Mouse (Mus musculus): ENCODE results near the gene Rnf225.
"Not testable (repeated sequence)": the region's sequence is repeated elsewhere in the genome, so short reads cannot be mapped to it uniquely, and the experiment has no call there.

Gene Rnf225

GRCm38 (mm10) chr7:12927191-12927680 lies at the start of gene Rnf225:
TSS of gene Rnf225 (plus strand) at chr7:12927416.
- peak; percentile 42 for DNase-seq (ENCODE audit: low read depth)

DNA sequence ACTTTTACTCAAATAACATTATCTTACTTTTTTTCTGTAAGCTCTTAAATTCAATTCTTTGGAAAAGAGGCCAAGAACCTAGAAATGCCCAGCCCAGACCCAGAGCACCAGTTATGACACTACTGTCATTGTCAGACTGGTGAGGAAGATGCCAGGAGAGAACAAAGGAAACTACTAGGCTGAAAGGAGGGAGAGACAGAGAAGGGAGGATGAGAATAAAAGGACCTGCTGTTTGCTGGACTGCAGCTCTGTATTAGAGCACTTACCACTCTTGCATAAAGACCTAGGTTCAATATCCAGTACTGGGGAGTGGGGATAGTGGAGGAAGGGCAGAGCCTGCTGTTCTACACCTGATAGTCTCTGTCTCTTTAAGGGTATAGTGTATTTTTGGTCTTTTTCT lies 47.2 kb upstream of the Rnf225 start:
- no peak for DNase-seq (ENCODE audit: low read depth)

- not testable (repeated sequence) for DNase-seq (ENCODE audit: low read depth)
Measured at GRCm38 (mm10) chr7:12880497-12880896, 46.7 kb upstream of the Rnf225 start.

DNA sequence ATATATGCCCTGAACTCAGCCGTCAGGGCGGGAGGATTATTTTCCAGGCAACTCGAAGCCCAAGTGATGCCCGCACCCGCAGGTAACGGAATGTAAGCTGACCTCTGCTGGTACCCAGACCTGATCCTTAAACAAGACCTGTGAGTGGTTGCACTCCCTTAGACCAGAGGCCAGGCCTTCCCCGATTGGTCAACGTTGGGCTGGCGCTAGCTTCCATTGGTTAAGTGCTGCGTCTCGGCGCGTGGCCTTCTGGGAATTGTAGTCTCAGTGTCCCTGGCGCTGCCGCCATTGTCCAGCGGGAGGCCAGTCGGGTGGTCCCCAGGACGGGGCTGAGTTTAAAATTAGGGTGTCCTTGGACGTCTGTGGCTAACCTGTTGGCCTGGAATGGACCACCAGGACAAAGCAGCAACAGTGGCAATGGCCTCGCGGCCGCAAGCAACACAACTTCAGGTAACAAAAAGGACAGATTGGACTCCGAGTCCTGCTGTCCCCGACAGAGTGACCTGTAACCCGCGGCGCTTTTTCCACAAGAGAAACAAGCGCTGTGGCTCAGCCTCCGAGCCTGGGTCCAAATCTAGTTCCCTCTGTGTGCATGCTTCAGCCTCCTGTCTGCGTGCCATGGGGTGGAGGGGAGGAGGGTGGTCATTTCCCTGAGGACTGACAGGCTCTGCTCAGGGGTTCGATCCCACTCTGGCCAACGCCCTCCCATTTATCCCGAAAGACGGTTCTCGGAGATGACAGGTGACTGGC lies 46.1 kb upstream of the Rnf225 start, which contains the start of gene Zfp128:
Gene Zfp128, plus strand, starts transcription at position 267 of the 750 bp plus-strand sequence.
- DNase-seq (ENCODE audit: low read depth) = peak; percentile 96

DNA sequence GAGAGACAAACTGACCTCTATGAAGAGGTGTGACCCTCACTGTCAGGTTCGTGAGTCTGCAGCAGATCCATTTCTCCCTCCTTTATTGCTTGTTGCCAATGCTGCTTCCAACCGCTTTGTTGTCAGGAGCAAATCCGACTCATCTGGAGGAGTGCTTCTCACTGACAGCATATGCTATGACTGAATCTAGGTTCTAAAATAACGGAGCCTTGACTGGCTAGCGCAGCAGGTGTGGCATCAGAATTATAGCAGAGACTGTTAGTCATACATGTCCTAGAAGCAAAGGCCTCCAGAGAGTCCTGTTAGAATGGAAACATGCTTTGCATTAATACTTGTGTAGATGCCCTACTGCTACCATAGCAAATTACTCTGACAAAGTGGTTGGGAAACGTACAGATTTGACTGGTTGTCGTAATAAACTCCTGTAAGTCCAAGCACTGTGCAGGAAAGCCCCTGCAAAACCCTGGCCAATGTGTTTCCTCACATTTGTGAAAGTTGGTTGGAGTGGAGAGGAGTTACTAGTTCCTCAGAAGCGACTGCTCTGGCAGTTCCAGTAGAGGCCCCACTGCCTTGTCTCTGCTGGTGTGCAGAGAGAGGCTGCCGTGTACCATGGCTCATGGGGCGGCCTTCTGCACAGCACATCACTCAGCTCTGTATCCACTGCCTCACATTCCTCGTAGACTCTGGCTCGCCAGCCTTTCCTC lies 40.5 kb upstream of the Rnf225 start:
- DNase-seq (ENCODE audit: low read depth) = no peak

DNA sequence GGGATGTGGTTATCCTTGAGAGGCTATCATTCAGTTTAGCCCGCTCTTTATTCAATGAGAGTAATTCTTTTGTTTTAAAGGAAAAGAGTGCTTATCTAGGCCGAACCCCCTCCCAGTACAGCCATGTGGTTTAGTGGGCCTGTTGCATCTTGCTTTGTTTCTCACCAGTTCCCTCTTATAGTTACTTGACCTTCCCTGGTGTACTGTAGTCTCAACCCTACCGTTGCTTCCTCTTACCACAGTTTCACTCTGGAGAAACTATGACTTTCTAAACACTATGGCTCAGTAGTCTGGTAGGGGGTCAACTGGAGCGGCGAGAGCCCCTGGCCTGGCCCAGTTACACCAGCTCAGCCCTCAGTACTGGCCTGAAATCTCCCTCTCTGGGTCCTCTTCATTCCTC lies 39.6 kb upstream of the Rnf225 start:
- DNase-seq (ENCODE audit: low read depth) = no peak

DNA sequence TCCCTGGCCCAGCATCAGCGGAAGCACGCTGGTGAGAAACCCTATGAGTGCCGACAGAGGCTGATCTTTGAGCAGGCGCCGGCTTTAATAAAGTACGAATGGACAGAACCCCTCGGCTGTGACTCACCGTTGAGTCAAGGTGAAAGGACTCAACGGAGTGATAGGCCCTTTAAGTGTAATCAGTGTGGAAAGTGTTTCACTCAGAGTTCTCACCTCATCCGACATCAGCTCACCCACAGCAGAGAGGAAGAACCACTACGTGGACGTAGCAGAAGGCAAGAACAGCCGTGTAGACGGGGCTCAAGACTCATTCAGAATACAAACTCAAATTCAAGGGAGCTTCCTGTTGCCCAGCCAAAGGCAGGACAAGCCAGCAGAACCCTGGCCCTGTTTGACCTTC lies 36.3 kb upstream of the Rnf225 start:
- DNase-seq (ENCODE audit: low read depth) = no peak

DNA sequence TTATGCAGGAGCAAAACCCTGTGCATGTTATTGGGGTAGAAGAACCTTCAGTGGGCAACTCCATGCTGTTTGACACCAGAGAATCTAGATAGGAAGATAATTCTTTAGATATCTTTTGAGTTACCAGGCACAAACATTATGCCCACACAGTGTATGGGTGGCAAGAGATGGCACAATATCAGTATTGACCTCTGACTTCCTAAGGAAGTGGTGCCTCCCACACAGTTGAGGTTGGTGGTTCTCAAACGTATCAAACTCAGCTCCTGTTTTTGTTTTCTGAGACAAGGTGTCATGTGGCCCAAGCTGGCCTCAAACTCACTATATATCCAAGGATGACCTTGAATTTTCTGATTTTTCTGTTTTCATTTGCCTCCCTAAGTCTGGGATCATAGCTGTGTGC lies 35.9 kb upstream of the Rnf225 start:
- DNase-seq (ENCODE audit: low read depth) = no peak

DNA sequence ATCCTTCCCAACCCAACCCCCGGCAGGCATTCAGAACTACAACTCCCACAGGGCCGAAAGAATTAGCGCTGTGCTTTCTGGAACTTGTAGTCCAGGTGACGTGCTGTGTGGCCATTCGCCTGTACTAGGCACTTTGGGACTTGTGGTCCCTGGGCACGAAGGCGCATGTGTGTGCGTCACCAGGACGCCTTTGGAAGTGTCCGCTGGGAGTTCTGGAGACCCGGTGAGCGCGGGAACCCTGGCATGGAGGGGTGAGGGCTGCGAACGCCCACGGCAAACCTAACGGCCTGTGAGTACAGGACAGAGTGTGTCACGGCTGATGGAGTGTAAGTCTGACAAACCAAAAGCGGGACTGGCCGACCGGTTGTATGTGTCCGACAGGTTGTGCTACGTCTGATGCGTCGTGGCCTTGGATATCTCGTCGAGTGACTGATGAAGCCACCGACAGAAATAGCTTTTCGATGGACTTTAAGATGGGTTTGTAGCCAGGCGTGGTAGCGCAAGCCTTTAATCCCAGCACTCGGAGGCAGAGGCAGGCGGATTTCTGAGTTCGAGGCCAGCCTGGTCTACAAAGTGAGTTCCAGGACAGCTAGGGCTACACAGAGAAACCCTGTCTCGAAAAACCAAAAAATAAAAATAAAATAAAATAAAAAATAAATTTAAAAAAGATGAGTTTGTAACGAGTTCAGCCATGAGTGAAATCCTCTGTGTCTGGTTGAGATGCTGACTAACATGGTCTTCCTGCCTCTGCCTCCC lies 29.4 kb upstream of the Rnf225 start, which contains the start of gene Zscan22:
Gene Zscan22, plus strand, starts transcription at position 161 of the 756 bp plus-strand sequence.
- peak; percentile 95 for DNase-seq (ENCODE audit: low read depth)

- no peak for DNase-seq (ENCODE audit: low read depth)
Measured at GRCm38 (mm10) chr7:12901517-12901916, 25.7 kb upstream of the Rnf225 start.

DNA sequence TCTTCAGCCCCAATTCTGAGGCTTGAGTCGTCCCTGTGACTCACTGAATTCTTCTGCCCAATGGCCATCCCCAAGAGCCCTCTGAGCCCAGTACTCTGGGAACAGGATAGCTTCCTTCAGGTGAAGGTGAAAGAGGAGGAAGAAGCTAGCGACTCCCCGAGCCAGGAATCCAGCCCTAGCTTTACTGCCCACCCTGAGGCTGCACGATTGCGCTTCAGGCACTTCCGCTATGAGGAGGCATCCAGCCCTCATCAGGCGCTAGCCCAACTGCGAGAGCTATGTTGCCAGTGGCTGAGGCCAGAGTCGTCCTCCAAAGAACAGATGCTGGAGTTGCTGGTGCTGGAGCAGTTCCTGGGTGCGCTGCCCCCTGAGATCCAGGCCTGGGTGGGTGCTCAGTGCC lies 23.6 kb upstream of the Rnf225 start:
- DNase-seq (ENCODE audit: low read depth) = peak; percentile 55

- DNase-seq (ENCODE audit: low read depth) = peak; percentile 56
Measured at GRCm38 (mm10) chr7:12905146-12905545, 22.1 kb upstream of the Rnf225 start.

- peak; percentile 37 for DNase-seq (ENCODE audit: low read depth)
Measured at GRCm38 (mm10) chr7:12909498-12909962, 17.7 kb upstream of the Rnf225 start.

DNA sequence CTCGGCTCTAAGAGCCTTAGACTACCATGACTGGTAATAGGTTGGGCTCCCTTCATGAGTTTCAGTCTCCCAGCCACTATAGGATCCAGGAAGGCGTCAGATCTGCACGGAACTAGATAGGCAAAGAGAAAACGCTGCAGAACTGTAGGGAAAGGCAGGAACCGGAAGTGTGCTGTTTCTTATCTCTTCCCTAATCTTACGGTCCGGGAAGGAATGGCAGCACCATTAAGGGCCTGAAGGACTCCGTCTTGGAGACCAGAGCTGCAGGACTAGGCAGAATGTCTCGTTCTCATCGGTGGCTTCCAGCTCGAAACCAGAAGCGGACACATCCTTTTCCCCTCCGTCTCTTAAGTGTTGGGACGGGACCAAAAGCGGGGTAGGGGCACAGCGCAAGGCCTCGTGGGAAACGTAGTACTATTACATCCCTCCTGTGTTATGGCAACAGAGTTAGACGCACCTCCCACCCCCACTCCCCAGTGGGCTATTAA lies 17.0 kb upstream of the Rnf225 start:
- no peak for DNase-seq (ENCODE audit: low read depth)

GRCm38 (mm10) chr7:12913556-12913955 lies 13.7 kb upstream of the Rnf225 start:
- DNase-seq (ENCODE audit: low read depth) = peak; percentile 66

GRCm38 (mm10) chr7:12920495-12920894 lies 6.7 kb upstream of the Rnf225 start:
- DNase-seq (ENCODE audit: low read depth) = not testable (repeated sequence)

DNA sequence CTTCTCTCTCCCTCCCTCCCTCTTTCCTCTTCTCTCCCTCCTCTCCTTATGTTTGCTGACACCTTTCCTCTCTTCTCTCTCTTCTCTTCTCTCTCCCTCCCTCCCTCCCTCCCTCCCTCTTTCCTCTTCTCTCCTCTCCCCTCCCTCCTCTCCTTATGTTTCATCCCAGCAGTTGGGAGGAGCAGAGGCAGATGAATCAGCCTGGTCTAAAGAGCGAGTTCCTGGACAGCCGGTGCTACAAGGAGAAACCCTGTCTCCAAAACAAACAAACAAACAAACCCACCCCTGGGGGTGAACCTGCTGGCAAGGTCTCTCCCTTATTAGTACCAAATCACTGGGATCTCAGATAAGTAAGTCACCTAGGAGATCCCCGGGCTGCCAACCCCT lies 5.9 kb upstream of the Rnf225 start:
- DNase-seq (ENCODE audit: low read depth) = no peak

DNA sequence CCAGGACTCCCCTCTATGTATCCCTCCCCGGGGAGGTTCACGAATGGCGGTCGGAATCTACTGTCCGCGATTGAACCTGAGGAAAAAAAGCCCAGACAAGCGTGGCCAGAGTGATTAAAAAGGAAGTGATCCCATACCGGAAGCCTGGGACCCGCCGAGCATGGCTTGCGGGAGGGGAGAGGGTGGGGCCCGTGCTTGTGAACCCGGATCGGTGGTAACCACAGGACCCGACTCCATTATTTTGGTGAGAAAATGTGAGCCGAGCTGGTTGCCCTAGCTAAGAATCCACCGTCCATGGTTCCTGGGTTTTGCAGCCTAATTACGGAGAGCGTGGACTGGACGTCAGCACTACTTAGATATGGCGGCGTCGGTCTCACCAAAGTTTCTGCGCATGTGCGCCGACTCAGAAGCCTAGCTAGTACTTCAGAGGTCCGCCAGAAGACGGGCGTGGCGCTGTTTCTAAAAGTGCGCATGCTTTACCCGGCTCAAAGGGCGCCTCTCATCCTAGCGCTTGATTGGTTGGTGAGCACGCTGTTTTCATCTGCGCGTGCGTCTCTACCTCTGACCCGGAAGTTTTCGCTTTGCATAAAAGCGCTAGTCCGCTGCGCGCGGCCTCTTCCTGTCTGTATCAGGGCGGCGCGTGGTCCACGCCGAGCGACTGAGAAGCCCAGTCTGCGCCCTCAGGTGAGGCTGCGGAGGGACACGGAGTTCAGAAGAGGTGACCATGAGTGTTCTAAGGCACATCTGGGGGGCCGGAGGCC lies 5.3 kb upstream of the Rnf225 start, which contains the start of gene Rps5:
Gene Rps5, plus strand, starts transcription at position 586 of the 761 bp plus-strand sequence.
- peak; percentile 99 for DNase-seq (ENCODE audit: low read depth)

DNA sequence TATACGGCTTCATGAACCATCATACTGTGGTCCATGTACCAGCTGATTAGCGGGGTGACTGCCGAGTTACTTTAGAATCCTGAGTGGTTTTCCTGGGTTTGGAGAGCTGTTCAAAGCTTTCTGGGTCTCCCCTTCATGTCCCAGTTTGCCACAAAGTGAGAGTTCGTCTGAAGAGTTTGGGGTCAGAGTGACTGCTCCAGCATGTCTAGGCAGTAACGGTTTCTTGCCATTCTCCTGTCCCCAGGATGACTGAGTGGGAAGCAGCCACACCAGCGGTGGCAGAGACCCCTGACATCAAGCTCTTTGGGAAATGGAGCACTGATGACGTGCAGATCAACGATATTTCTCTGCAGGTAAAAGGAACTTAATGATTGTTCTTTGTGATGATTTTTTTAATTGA lies 4.5 kb upstream of the Rnf225 start:
- no peak for DNase-seq (ENCODE audit: low read depth)

- DNase-seq (ENCODE audit: low read depth) = no peak
Measured at GRCm38 (mm10) chr7:12926316-12926715, 900 bp upstream of the Rnf225 start.

Measured in NIH3T3 (cell line).